Mouse (Mus musculus): ENCODE data around the gene Lce3e. TPM values are rescaled to one million over a fixed set of nuclear protein-coding genes. Genes with fewer than 3 reads are reported as not detected.
A peak's percentile ranks its signal among the peaks of the same experiment; 100 is the strongest.

Lce3e gene
- polyA plus RNA-seq, 1 experiment from 2014 or later = not detected

- H3K4me3 ChIP-seq = peak within 1 kb of the TSS; percentile 54
- H3K36me3 ChIP-seq = no peaks in the 10 kb centered on the region
- 0 out of 2 replicates have a peak, but pooled peaks cover 6% of the 10 kb centered on the region for H3K4me1 ChIP-seq
- WGBS = 68% methylated on average over 4 of the region's 4 CpGs
- DNase-seq (ENCODE audit: low spot score) = no peak
- peak within 1 kb of the TSS; percentile 76 for H3K27ac ChIP-seq
- no peaks in the 10 kb centered on the region for H3K9me3 ChIP-seq (replicated peaks)
- H3K27me3 ChIP-seq (ENCODE audit: low read depth, poor library complexity, severe bottlenecking) = peaks cover 7% of the 10 kb centered on the region
These were observed 48.7 kb downstream of the Lce3e start, which contains the start of gene Crct1 for GRCm38 (mm10) chr3:93015460-93016104. Gene Crct1 (minus strand): TSS chr3:93015687.

Other genes with a start within 250 kb of the Lce3e start
- gene Lce1f, start 246.7 kb upstream of the Lce3e start, polyA plus RNA-seq (2016; fragmentation: Nextera tagmentation; extraction: Ambion mirVana) = not detected in 2 replicates
- gene Gm38119, start 228.0 kb upstream of the Lce3e start, polyA plus RNA-seq (2016; fragmentation: Nextera tagmentation; extraction: Ambion mirVana) = not detected in 2 replicates
- not detected in 2 replicates for gene Lce1g, start 214.7 kb upstream of the Lce3e start, polyA plus RNA-seq (2016; fragmentation: Nextera tagmentation; extraction: Ambion mirVana)
- gene Lce1h, start 202.0 kb upstream of the Lce3e start, polyA plus RNA-seq (2016; fragmentation: Nextera tagmentation; extraction: Ambion mirVana) = not detected in 2 replicates
- gene Lce1i, start 188.2 kb upstream of the Lce3e start, polyA plus RNA-seq (2016; fragmentation: Nextera tagmentation; extraction: Ambion mirVana) = not detected in 2 replicates
- not detected in 2 replicates for gene Lce1j, start 176.5 kb upstream of the Lce3e start, polyA plus RNA-seq (2016; fragmentation: Nextera tagmentation; extraction: Ambion mirVana)
- gene Lce1k, start 159.2 kb upstream of the Lce3e start, polyA plus RNA-seq (2016; fragmentation: Nextera tagmentation; extraction: Ambion mirVana) = not detected in 2 replicates
- gene Kprp, start 139.8 kb upstream of the Lce3e start, polyA plus RNA-seq (2016; fragmentation: Nextera tagmentation; extraction: Ambion mirVana) = not detected in 2 replicates
- gene Lce1l, start 115.8 kb upstream of the Lce3e start, polyA plus RNA-seq (2016; fragmentation: Nextera tagmentation; extraction: Ambion mirVana) = not detected in 2 replicates
- not detected in 2 replicates for gene 2310050C09Rik, start 96.8 kb upstream of the Lce3e start, polyA plus RNA-seq (2016; fragmentation: Nextera tagmentation; extraction: Ambion mirVana)
- gene Lce3a, start 40.8 kb upstream of the Lce3e start, polyA plus RNA-seq (2016; fragmentation: Nextera tagmentation; extraction: Ambion mirVana) = not detected in 2 replicates
- not detected in 2 replicates for gene Lce3b, start 34.1 kb upstream of the Lce3e start, polyA plus RNA-seq (2016; fragmentation: Nextera tagmentation; extraction: Ambion mirVana)
- gene Lce3c, start 22.6 kb upstream of the Lce3e start, polyA plus RNA-seq (2016; fragmentation: Nextera tagmentation; extraction: Ambion mirVana) = not detected in 2 replicates
- not detected in 2 replicates for gene Lce3d, start 9.7 kb upstream of the Lce3e start, polyA plus RNA-seq (2016; fragmentation: Nextera tagmentation; extraction: Ambion mirVana)
- gene Lce3f, start 25.2 kb downstream of the Lce3e start, polyA plus RNA-seq (2016; fragmentation: Nextera tagmentation; extraction: Ambion mirVana) = not detected in 2 replicates
- gene Crct1, start 48.6 kb downstream of the Lce3e start, polyA plus RNA-seq (2016; fragmentation: Nextera tagmentation; extraction: Ambion mirVana) = 0.44 TPM in 1 of 2 replicates, not detected in the other
- gene Lce1m, start 52.0 kb downstream of the Lce3e start, polyA plus RNA-seq (2016; fragmentation: Nextera tagmentation; extraction: Ambion mirVana) = not detected in 2 replicates
- gene Gm4858, start 101.8 kb downstream of the Lce3e start, polyA plus RNA-seq (2016; fragmentation: Nextera tagmentation; extraction: Ambion mirVana) = not detected in 2 replicates
- gene Crnn, start 177.7 kb downstream of the Lce3e start, polyA plus RNA-seq (2016; fragmentation: Nextera tagmentation; extraction: Ambion mirVana) = not detected in 2 replicates
- gene Flg2, start 230.2 kb downstream of the Lce3e start, polyA plus RNA-seq (2016; fragmentation: Nextera tagmentation; extraction: Ambion mirVana) = not detected in 2 replicates

All from limb, embryonic 10.5 days (tissue).